Mouse (Mus musculus) MEL (cell line): ENCODE measurements around the gene Il27ra. TPM values are rescaled to one million over a fixed set of nuclear protein-coding genes. Genes with fewer than 3 reads are reported as not detected.
A peak's percentile ranks its signal among the peaks of the same experiment; 100 is the strongest.

Experiments used
- DNase-seq: peaks from one replicate; pipeline ENCODE4 v3.0.0; 2011; ENCODE audit warnings: low read depth, low spot score
- H3K27ac ChIP-seq: 2 replicates; pipeline ENCODE4 v1.5.1; 2012; ENCODE audit warnings: low read depth, mild to moderate bottlenecking, control low read depth, low read length, moderate library complexity; ENCODE audit not compliant: control insufficient read depth
- H3K27me3 ChIP-seq, 2 experiments: fragments of 150-350 bp in 1 of 2; sonication (generic) in 1 of 2; 2 replicates each; pipeline ENCODE4 v1.6.1; 2012; ENCODE audit warnings: low read length in 2 of 2, mild to moderate bottlenecking in 2 of 2, improper control_type of control experiment in 1 of 2, moderate library complexity in 1 of 2; ENCODE audit not compliant: insufficient read depth in 2 of 2, control insufficient read depth in 1 of 2
- H3K36me3 ChIP-seq, 2 experiments: 2 replicates each; pipeline ENCODE4 v1.6.1; 2012 to 2014; ENCODE audit warnings: low read length in 2 of 2, improper control_type of control experiment in 1 of 2, inconsistent platforms in 1 of 2, mild to moderate bottlenecking in 1 of 2; ENCODE audit not compliant: insufficient read depth in 2 of 2, control insufficient read depth in 1 of 2
- H3K4me1 ChIP-seq, 2 experiments: fragments of 150-350 bp in 1 of 2; sonication (generic) in 1 of 2; 2 replicates each; pipeline ENCODE4 v1.6.1; 2012; ENCODE audit warnings: low read length in 2 of 2, improper control_type of control experiment in 1 of 2, mild to moderate bottlenecking in 1 of 2; ENCODE audit not compliant: insufficient read depth in 2 of 2, control insufficient read depth in 1 of 2
- H3K4me3 ChIP-seq, 2 experiments: fragments of 150-350 bp in 1 of 2; sonication (generic) in 1 of 2; 2 replicates each; pipeline ENCODE4 v1.5.1; 2012; ENCODE audit warnings: low read depth in 2 of 2, low read length in 2 of 2, mild to moderate bottlenecking in 2 of 2, moderate library complexity in 2 of 2, control low read depth in 1 of 2, improper control_type of control experiment in 1 of 2; ENCODE audit not compliant: control insufficient read depth in 1 of 2, insufficient read depth in 1 of 2
- H3K79me2 ChIP-seq: 2 replicates; pipeline ENCODE4 v1.6.1; 2012; ENCODE audit warnings: mild to moderate bottlenecking, low read length, moderate library complexity; ENCODE audit not compliant: control insufficient read depth, poor library complexity, insufficient read depth
- H3K9ac ChIP-seq: 2 replicates; pipeline ENCODE4 v1.6.1; 2012; ENCODE audit warnings: low read depth, mild to moderate bottlenecking, control low read depth, low read length, moderate library complexity; ENCODE audit not compliant: control insufficient read depth, poor library complexity, severe bottlenecking
- H3K9me3 ChIP-seq: fragments of 150-350 bp; sonication (generic); replicated peaks from 2 replicates; pipeline ENCODE4 v1.6.1; 2012; ENCODE audit warnings: mild to moderate bottlenecking, low read length, improper control_type of control experiment, moderate library complexity; ENCODE audit not compliant: insufficient read depth
- CHD1 ChIP-seq: IDR thresholded peaks from 2 replicates; pipeline ENCODE4 v1.6.1; 2012; ENCODE audit warnings: low read depth, mild to moderate bottlenecking, inconsistent platforms, low read length, improper control_type of control experiment
- CTCF ChIP-seq, 3 experiments: IDR thresholded peaks in 2 of 3; conservative IDR thresholded peaks in 1 of 3; 2 replicates each; pipeline ENCODE4 v1.5.1; 2011 to 2012; ENCODE audit warnings: low read length in 3 of 3, low read depth in 2 of 3, mild to moderate bottlenecking in 2 of 3, improper control_type of control experiment in 1 of 3, inconsistent platforms in 1 of 3, mixed read lengths in 1 of 3, moderate library complexity in 1 of 3; ENCODE audit not compliant: control insufficient read depth in 1 of 3, insufficient read depth in 1 of 3, poor library complexity in 1 of 3, severe bottlenecking in 1 of 3
- ELF1 ChIP-seq: IDR thresholded peaks from 2 replicates; pipeline ENCODE4 v1.6.1; 2014; ENCODE audit warnings: low read depth, mild to moderate bottlenecking, inconsistent platforms, low read length, improper control_type of control experiment, moderate library complexity
- EP300 ChIP-seq, 2 experiments: IDR thresholded peaks; 2 replicates each; pipeline ENCODE4 v1.6.1; 2011; ENCODE audit warnings: improper control_type of control experiment in 2 of 2, low read length in 2 of 2, low read depth in 1 of 2, mild to moderate bottlenecking in 1 of 2
- GATA1 ChIP-seq: IDR thresholded peaks from 2 replicates; pipeline ENCODE4 v1.6.1; 2011; ENCODE audit warnings: low read depth, low read length, improper control_type of control experiment
- HCFC1 ChIP-seq: IDR thresholded peaks from 2 replicates; pipeline ENCODE4 v1.6.1; 2012; ENCODE audit warnings: low read depth, mild to moderate bottlenecking, inconsistent platforms, low read length, improper control_type of control experiment, moderate library complexity
- KAT2A ChIP-seq: conservative IDR thresholded peaks from 2 replicates; pipeline ENCODE4 v1.6.1; 2012; ENCODE audit warnings: low read depth, low read length, improper control_type of control experiment, inconsistent platforms
- MAZ ChIP-seq: IDR thresholded peaks from 2 replicates; pipeline ENCODE4 v1.6.1; 2012; ENCODE audit warnings: low read depth, mild to moderate bottlenecking, inconsistent platforms, low read length, improper control_type of control experiment
- MEF2A ChIP-seq: IDR thresholded peaks from 2 replicates; pipeline ENCODE4 v1.6.1; 2014; ENCODE audit warnings: low read depth, mild to moderate bottlenecking, inconsistent platforms, low read length, improper control_type of control experiment; ENCODE audit not compliant: poor library complexity, insufficient replicate concordance, severe bottlenecking; ENCODE audit errors: extremely low read depth
- MYB ChIP-seq: IDR thresholded peaks from 2 replicates; pipeline ENCODE4 v1.6.1; 2011; ENCODE audit warnings: mild to moderate bottlenecking, low read depth, low read length, improper control_type of control experiment
- MYC ChIP-seq: IDR thresholded peaks from 2 replicates; pipeline ENCODE4 v1.6.1; 2011; ENCODE audit warnings: low read depth, mild to moderate bottlenecking, low read length, improper control_type of control experiment, moderate library complexity
- POLR2AphosphoS2 ChIP-seq: IDR thresholded peaks from 2 replicates; pipeline ENCODE4 v1.6.1; 2011; ENCODE audit warnings: low read length, improper control_type of control experiment
- RAD21 ChIP-seq: IDR thresholded peaks from 2 replicates; pipeline ENCODE4 v1.6.1; 2011; ENCODE audit warnings: mild to moderate bottlenecking, low read depth, low read length, improper control_type of control experiment
- RCOR1 ChIP-seq: IDR thresholded peaks from 2 replicates; pipeline ENCODE4 v1.6.1; 2012; ENCODE audit warnings: low read depth, mild to moderate bottlenecking, inconsistent platforms, low read length, improper control_type of control experiment
- SMC3 ChIP-seq: IDR thresholded peaks from 2 replicates; pipeline ENCODE4 v1.6.1; 2011; ENCODE audit warnings: low read depth, low read length, improper control_type of control experiment
- TAL1 ChIP-seq: IDR thresholded peaks from 2 replicates; pipeline ENCODE4 v1.6.1; 2012; ENCODE audit warnings: mild to moderate bottlenecking, inconsistent platforms, low read length, moderate library complexity, mixed read lengths
- TBP ChIP-seq: IDR thresholded peaks from 2 replicates; pipeline ENCODE4 v1.8.0; 2011; ENCODE audit warnings: low read depth, low read length, improper control_type of control experiment
- TCF12 ChIP-seq: IDR thresholded peaks from 2 replicates; pipeline ENCODE4 v1.6.1; 2014; ENCODE audit warnings: low read depth, mild to moderate bottlenecking, inconsistent platforms, low read length, improper control_type of control experiment, moderate library complexity
- USF1 ChIP-seq: IDR thresholded peaks from 2 replicates; pipeline ENCODE4 v1.6.1; 2014; ENCODE audit warnings: low read depth, mild to moderate bottlenecking, inconsistent platforms, low read length, improper control_type of control experiment, moderate library complexity
- USF2 ChIP-seq, 2 experiments: IDR thresholded peaks; 2 replicates each; pipeline ENCODE4 v1.6.1; 2011 to 2012; ENCODE audit warnings: improper control_type of control experiment in 2 of 2, low read length in 2 of 2, borderline replicate concordance in 1 of 2, inconsistent platforms in 1 of 2, low read depth in 1 of 2, mild to moderate bottlenecking in 1 of 2; ENCODE audit not compliant: insufficient read depth in 1 of 2
- ZC3H11A ChIP-seq: IDR thresholded peaks from 2 replicates; pipeline ENCODE4 v1.6.1; 2012; ENCODE audit warnings: low read depth, mild to moderate bottlenecking, inconsistent platforms, low read length, improper control_type of control experiment
- ZMIZ1 ChIP-seq: IDR thresholded peaks from 2 replicates; pipeline ENCODE4 v1.6.1; 2012; ENCODE audit warnings: low read depth, mild to moderate bottlenecking, inconsistent platforms, low read length, improper control_type of control experiment, moderate library complexity
- ZNF384 ChIP-seq: IDR thresholded peaks from 2 replicates; pipeline ENCODE4 v1.6.1; 2012; ENCODE audit warnings: low read depth, mild to moderate bottlenecking, inconsistent platforms, low read length, improper control_type of control experiment
- polyA plus RNA-seq, 2 experiments: library from polyadenylated mRNA; stranded (reverse) in 1 of 2; unstranded in 1 of 2; fragments of >175 nt in 1 of 2; fragments of >200 nt in 1 of 2; gene quantifications; 2 replicates each; pipeline versions ENCODE4 v1.2.1 to v1.2.4; 2012; ENCODE audit warnings: low replicate concordance in 2 of 2, low read depth in 1 of 2; ENCODE audit not compliant: insufficient read length in 2 of 2, insufficient read depth in 1 of 2, missing spikeins in 1 of 2
- total RNA-seq: library from RNA; depleted of rRNA; stranded (reverse); fragments of 300-350 nt; gene quantifications from 2 replicates; pipeline ENCODE4 v1.2.3, GENCODE M21; 2012

Gene Il27ra
- total and polyA plus RNA-seq, 3 experiments = 31.8 to 38.5 TPM; not detected in 1

DNA sequence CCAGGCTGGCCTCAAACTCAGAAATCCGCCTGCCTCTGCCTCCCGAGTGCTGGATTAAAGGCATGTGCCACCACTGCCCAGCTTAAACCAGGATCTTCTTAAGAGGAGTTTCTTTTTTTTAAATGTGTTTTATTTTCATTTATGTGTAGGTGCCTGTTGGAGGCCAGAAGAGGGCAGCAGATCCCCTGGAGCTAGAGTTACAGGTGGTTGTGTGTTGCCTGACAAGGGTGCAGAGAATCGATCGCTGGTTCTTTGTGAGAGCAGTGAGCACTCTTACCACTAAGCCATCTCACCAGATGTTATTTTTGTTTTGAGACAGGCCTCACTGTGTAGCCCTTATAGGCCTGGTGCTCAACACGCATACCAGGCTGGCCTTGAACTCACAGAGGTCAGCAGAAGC is 26.6 kb downstream of the Il27ra start:
- H3K4me3 ChIP-seq = no peak overlapping the region
- H3K27me3 ChIP-seq = no peaks in the 10 kb centered on the region
- no peak for DNase-seq
- H3K4me1 ChIP-seq = peaks cover 2 to 8% of the 10 kb centered on the region in 2 experiments; a peak in 1 of 4 replicates
- no peaks in the 10 kb centered on the region for H3K79me2 ChIP-seq
- no peak overlapping the region for H3K9ac ChIP-seq
- H3K27ac ChIP-seq = no peak overlapping the region
- no peaks in the 10 kb centered on the region for H3K36me3 ChIP-seq
- TF ChIP-seq ELF1 (no peak), SMC3 (peak; percentile 27), RAD21 (peak; percentile 26), CTCF (IDR thresholded peaks at IDR 0.05 in 2 of 3, conservative IDR thresholded peaks at IDR 0.05 in 1 of 3; ENCODE audit: control insufficient read depth in 1 of 3, insufficient read depth in 1 of 3, low read depth in 2 of 3, low read length in 3 of 3, poor library complexity in 1 of 3, severe bottlenecking in 1 of 3) (peak in 2 of 3 experiments; percentile 31 to 37; a peak in 3 of 6 replicates)
- H3K9me3 ChIP-seq = no peaks in the 10 kb centered on the region

DNA sequence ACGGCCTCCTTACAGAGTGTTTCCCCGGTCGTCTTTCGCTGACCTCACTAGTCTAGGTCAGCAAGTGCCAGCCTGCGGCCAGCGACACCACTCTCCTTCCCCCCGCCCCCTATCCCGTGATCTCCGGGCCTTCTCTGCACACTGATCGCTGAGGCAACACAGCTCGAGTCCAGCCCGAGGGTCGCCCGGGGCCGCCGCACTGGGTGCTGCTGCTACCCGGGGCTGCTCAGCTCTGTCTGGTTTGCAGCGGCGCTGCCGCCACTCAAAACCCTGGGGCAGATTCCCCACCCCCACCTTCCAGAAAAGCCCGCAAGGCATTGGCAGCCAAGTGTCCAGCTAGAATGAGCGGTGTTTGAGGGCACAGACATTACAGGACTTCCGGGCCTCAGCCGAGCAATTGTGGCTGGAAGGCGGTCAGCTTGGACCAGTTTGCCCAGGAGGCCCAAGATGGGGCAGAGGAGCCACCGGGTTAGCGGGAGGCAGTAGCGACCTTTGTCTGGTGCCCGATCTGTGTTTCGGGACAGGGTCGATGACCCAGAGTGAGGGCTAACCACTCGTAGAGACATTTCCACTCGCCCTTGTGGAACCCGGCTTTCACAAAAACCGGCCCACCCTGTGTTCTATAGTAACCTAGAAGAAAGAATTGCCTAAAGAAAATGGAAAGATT is 29.8 kb downstream of the Il27ra start:
- Histone ChIP-seq H3K27me3 (no peaks in the 10 kb centered on the region), H3K4me1 (no peaks in the 10 kb centered on the region), H3K79me2 (no peaks in the 10 kb centered on the region), H3K9ac (no peak overlapping the region), H3K9me3 (no peaks in the 10 kb centered on the region), H3K36me3 (no peaks in the 10 kb centered on the region), H3K27ac (no peak overlapping the region), H3K4me3 (no peak overlapping the region)
- no peak for TF ChIP-seq GATA1
- no peak for TF ChIP-seq POLR2AphosphoS2
- TF ChIP-seq USF1 = no peak
- no peak for TF ChIP-seq KAT2A
- TF ChIP-seq TCF12 = no peak
- no peak for TF ChIP-seq ZC3H11A
- TF ChIP-seq ZMIZ1 = no peak
- no peak for TF ChIP-seq MAZ
- no peak for TF ChIP-seq MYC
- no peak for TF ChIP-seq TBP
- TF ChIP-seq EP300 (IDR thresholded peaks at IDR 0.05; ENCODE audit: low read depth in 1 of 2, low read length in 2 of 2) = no peak
- TF ChIP-seq MYB = no peak
- TF ChIP-seq CHD1 = no peak
- TF ChIP-seq SMC3 = no peak
- TF ChIP-seq ZNF384 = no peak
- TF ChIP-seq HCFC1 = no peak
- TF ChIP-seq USF2 (IDR thresholded peaks at IDR 0.05; ENCODE audit: borderline replicate concordance in 1 of 2, insufficient read depth in 1 of 2, low read depth in 1 of 2, low read length in 2 of 2) = no peak
- TF ChIP-seq MEF2A = no peak
- no peak for TF ChIP-seq TAL1
- TF ChIP-seq RCOR1 = no peak
- DNase-seq = no peak
